Mouse (Mus musculus) gastrocnemius, postnatal 36 days (tissue): ENCODE data around the gene Myof. TPM values are rescaled to one million over a fixed set of nuclear protein-coding genes. Genes with fewer than 3 reads are reported as not detected.

Source experiments
- DNase-seq, 2 experiments: peaks; one replicate each; pipeline ENCODE4 v3.0.0; 2022
- intact Hi-C: fragments of 180-260 bp; cut with DNase I; formaldehyde crosslinking; loops from one replicate; pipeline ENCODE4 v1.15.1; 2025
- long read RNA-seq, 2 experiments: library from polyadenylated mRNA; stranded (forward); transcript quantifications; one replicate each; pipeline ENCODE4 v2.0.0; 2021
- total RNA-seq, 2 experiments: library from RNA; stranded (reverse); gene quantifications; 2 replicates each; pipeline ENCODE4 v1.2.3; 2021

The Myof gene
- 1 to 10 TPM; 4.5 to 5.6 TPM for total RNA-seq
- long read RNA-seq, experiment 1 = 0 reads
- long read RNA-seq, experiment 2, partial matches to known transcripts = 1 of 1 reads
- long read RNA-seq, experiment 2, other reads (novel, unspliced or antisense) = 0 of 1 reads

GRCm38 (mm10) chr19:38043281-38043981 is at the start of gene Myof:
Myof (minus strand) TSS chr19:38043577.
- peak in 1 of 2 experiments; percentile 60 for DNase-seq
- intact Hi-C loops = loop anchor here (5.0 kb wide), 1 partner anchor 51 kb away; no protein-coding TSS in a partner anchor

DNA sequence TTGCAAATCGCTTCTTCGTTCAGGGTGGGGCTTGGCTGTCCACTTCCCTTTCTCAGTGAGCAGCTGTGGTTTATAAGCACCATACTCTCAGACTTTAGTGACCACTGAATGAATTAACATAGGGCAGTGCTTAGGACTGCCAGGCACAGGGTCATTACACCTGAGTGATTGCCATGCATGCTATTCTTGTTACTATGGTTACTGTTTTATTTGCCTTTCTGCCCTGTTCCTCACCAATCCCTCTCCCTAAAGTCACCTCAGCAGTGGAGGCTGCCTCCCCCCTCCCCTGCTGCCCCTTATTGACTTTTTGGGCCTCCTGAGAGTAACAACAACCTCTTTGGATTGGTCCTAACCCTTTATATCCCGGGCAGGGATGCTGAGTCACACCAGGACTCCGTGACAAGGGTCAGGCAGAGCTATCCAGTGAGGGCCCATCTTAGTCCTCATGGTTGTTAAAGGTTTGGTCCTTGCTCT is 48.2 kb upstream of the Myof start:
- no peak for DNase-seq
- intact Hi-C loops = no loop called here

- intact Hi-C loops = no loop called here
These were observed 46.0 kb upstream of the Myof start for GRCm38 (mm10) chr19:38089358-38089757.

DNA sequence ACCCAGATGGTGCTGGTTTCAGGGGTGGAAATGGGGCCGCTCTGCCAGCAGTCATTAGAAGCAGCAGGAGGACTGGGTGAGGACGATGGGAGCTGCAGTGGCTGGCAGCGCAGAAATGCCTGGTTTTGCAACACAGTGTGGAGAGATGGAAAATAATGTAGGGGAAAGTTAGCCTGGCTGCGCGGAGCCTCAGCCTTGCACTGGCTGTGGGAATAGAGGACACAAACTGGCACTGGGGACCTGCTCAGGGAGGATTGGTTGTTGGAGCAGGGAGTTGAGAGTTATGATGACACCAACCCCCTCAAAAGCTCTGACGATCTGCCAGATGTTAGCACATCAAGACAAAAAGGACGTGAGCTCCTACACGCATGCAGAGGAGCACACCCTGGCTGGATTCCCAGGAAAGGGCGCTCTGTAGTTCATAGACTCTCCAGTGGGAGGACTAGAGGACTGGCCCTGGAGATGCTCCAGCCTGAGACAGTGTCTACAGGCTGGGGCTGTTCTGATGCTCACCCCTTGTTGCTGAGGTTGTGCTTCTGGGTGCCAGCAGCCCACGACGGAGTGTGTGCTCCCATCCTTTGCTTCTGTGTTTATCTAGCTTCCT is 43.7 kb upstream of the Myof start:
- peak; percentile 14 to 31 for DNase-seq
- intact Hi-C loops = no loop called here

More at GRCm38 (mm10) chr19:38089358-38089757, 46.0 kb upstream of the Myof start:
- DNase-seq = no peak

DNA sequence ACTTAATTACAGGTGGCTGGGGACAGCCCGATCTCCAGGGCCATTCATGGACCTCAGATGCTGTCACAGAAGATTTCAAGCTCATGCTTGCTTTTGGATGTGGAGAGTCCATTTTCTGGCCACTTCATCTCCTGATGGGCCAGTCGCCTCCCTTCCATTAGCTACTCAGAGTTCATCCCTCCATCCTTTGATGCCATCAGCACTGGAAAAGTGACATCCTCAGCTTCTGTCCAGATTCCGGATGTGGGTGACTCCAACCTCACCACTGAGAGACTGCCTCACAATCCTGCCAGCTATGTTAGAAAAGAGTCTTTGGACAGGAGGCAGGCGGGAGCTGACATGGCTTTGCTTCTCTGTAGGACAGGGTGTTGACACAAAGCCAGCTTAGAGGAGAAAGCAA is 42.5 kb upstream of the Myof start:
- no peak for DNase-seq
- intact Hi-C loops = no loop called here

- DNase-seq = no peak
- intact Hi-C loops = no loop called here
These were observed 39.7 kb upstream of the Myof start for GRCm38 (mm10) chr19:38082931-38083525.

DNA sequence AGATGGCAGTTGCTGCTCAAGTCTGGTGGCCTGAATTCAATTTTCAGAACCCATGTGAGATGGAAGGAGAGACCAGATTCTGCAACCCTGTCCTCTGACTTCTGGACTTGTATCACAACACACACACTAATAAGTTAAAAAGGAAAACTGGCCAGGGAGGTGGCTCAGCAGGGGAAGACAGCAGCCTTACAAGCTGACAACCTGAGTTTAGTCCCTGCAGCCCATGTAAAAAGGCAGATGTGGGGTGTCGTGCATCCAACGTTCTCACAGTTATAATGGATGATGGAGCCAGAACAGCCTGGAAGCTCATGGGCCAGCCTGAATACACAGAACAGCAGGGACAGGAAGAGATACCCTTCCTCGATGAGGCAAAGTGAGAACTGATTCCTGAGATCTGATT is 38.0 kb upstream of the Myof start:
- DNase-seq = no peak
- intact Hi-C loops = no loop called here

GRCm38 (mm10) chr19:38077851-38078540 is 34.6 kb upstream of the Myof start:
- intact Hi-C loops = no loop called here
- no peak for DNase-seq

DNA sequence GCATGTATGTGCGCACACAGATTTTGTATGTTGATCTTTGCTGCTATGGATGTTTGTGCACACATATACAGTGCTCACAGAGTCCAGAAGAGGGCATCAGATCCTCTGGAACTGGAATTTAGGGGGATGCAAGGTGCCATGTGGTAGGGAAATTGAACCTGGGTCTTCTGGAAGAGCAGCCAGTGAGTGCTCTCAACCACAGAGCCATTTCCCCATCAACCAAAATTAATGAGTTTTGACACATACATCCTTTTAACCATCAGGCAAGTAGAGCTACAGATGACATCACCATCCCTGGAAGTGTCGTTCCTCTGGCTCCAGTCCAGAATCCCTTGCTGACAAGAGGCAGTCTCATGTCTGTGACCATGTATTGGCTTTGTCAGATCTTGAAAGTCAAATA is 32.9 kb upstream of the Myof start:
- intact Hi-C loops = no loop called here
- DNase-seq = no peak

DNA sequence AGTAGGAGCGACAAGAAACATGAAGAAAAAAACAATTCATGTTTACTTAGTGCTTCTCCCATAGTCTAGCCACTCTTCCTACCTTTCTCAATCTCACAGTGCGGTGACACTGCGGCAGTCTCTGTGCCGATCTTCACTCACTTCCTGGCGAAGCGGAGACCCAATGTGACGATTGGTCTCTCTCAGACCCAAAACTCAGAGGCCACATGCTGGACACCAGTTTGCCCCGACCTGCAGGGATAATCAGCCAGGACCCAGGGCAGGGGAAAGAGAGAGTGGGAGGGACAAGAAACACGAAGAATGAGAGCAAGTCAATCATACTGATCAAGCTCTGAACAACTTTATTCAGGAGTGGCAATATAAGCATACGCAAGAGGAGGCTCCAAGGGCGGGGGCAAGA is 31.7 kb upstream of the Myof start:
- DNase-seq = no peak
- intact Hi-C loops = no loop called here

GRCm38 (mm10) chr19:38073226-38073625 is 29.8 kb upstream of the Myof start:
- intact Hi-C loops = no loop called here

DNA sequence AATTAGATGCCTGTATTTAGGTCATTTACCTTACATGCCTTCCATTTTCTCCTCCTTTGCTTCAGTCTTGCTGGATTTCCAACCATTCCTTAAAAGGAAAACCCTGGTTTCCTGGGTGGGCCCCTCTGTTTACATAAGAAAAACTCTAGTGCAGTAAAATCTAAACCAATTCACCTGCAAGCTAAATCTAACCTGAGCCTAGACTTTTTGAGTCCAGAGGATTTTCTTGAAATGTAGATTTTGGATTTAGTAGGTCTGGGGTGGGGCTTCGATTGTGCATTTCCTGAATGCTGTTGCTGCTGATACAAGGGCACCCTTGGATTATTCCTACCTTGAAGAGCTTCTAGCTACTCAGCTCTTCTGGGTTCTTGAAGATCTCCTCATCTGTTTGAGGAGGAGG is 20.7 kb upstream of the Myof start:
- intact Hi-C loops = no loop called here
- no peak for DNase-seq

More at GRCm38 (mm10) chr19:38073226-38073625, 29.8 kb upstream of the Myof start:
- DNase-seq = no peak

GRCm38 (mm10) chr19:38063201-38063600 is 19.8 kb upstream of the Myof start:
- intact Hi-C loops = no loop called here
- no peak for DNase-seq

GRCm38 (mm10) chr19:38056931-38057330 is 13.6 kb upstream of the Myof start:
- DNase-seq = no peak
- intact Hi-C loops = no loop called here

DNA sequence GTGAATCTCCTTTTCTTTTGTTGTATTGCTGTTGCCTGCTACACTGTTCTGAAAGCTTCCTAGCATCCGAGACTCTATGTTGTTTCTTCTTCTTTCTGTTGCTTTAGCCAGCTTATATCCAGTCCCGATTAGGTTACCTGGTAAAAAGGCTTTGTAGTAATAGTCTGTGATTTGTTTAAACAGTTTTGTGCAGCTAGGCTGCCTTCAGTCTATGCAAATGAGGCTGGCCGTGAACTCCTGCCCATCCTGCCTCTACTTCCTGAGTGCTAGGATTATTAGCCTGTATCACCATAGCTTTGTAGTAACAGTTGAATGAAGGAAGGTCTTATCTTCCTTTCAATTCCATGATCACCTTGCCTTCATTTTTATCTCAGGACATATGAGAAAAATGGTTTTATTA is 12.9 kb upstream of the Myof start:
- intact Hi-C loops = no loop called here
- no peak for DNase-seq

DNA sequence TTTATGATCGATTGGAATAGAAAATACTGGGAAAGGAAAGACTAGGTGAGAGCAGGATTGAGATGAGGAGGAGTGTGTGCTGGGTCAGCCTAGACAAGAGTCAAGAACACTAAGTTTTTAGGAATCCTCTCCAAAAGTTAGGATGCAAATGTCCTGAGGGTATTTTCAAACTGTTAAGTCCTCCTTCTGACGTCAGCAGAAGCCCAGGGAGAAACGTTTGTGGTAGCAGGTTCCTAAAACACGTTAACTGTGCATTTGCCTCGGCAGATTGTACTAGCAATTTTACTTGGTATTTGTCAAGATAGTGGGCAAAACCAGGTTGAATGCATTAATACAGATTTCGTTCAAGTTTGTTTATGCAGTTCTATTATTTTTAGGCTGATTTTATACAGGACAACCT is 12.4 kb upstream of the Myof start:
- intact Hi-C loops = loop anchor here (2.0 kb wide), 1 partner anchor 101 kb away; no protein-coding TSS in a partner anchor
- no peak for DNase-seq

- peak; percentile 91 to 95 for DNase-seq
- intact Hi-C loops = loop anchor here (2.0 kb wide), 1 partner anchor 100 kb away; no protein-coding TSS in a partner anchor
These were observed 11.4 kb upstream of the Myof start, which contains the start of gene Cep55 for GRCm38 (mm10) chr19:38054720-38055192. Cep55 (plus strand) TSS chr19:38055011.

DNA sequence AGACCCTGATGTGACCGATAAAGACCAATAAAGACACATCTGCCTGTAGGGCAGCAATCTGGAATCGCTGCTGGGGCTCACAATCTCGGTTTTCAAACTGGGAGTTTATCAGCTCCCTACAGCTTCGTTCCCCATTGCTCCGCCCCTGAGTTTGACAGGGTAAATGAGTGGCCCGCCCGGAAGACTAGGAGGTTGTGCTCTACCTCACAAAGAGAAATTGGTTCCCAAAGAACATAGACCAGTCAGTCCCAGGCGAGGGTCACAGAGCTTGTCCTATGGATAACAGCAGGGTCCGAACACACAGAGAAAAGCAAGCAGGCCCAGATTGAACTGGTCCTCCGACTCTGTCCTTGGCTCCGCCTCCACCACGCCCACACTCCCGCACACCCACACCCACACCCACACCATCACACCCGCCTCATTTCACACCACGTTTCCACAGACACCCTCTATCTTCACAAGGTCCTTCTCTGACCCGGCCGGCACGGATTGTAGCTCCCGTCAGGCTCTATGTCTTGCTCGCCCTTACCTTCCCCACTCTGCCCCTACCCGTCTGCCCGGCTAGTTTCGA is 10.9 kb upstream of the Myof start:
- DNase-seq = no peak
- intact Hi-C loops = loop anchor here (2.0 kb wide), 1 partner anchor 99 kb away; no protein-coding TSS in a partner anchor

GRCm38 (mm10) chr19:38053227-38054041 is 10.1 kb upstream of the Myof start:
- DNase-seq = no peak
- intact Hi-C loops = loop anchor here (2.0 kb wide), 1 partner anchor 99 kb away; no protein-coding TSS in a partner anchor
